Mouse (Mus musculus) hindbrain, embryonic 16.5 days (tissue): ENCODE data around the gene Tnf. TPM values are rescaled to one million over a fixed set of nuclear protein-coding genes. Genes with fewer than 3 reads are reported as not detected.
A peak's percentile ranks its signal among the peaks of the same experiment; 100 is the strongest.
"Not testable (repeated sequence)": the region's sequence is repeated elsewhere in the genome, so short reads cannot be mapped to it uniquely, and the experiment has no call there.

ENCODE experiments used
- ATAC-seq: fragments of 200-750 bp; cut with Nextera tagmentation; 2 replicates; pipeline ENCODE4 v1.8.0; 2017; ENCODE audit warnings: moderate TSS enrichment, moderate library complexity
- H3K27ac ChIP-seq: fragments of 300-500 bp; sonication (generic); 2 replicates; pipeline ENCODE4 v1.5.1; 2014; ENCODE audit warnings: low read depth, mild to moderate bottlenecking, control low read depth, low read length, moderate library complexity
- H3K27me3 ChIP-seq: fragments of 300-500 bp; sonication (generic); replicated peaks from 2 replicates; pipeline ENCODE4 v1.6.1; 2014; ENCODE audit warnings: low read length; ENCODE audit not compliant: control insufficient read depth, insufficient read depth
- H3K36me3 ChIP-seq: fragments of 300-500 bp; sonication (generic); 2 replicates; pipeline ENCODE4 v1.6.1; 2014; ENCODE audit warnings: mild to moderate bottlenecking, low read length, moderate library complexity, mixed read lengths; ENCODE audit not compliant: control insufficient read depth, insufficient read depth
- H3K4me1 ChIP-seq: fragments of 300-500 bp; sonication (generic); 2 replicates; pipeline ENCODE4 v1.6.1; 2014; ENCODE audit warnings: low read depth, low read length; ENCODE audit not compliant: control insufficient read depth, insufficient read depth
- H3K4me2 ChIP-seq: fragments of 300-500 bp; sonication (generic); 2 replicates; pipeline ENCODE4 v1.6.1; 2014; ENCODE audit warnings: mild to moderate bottlenecking, low read length, control low read depth, moderate library complexity
- H3K4me3 ChIP-seq: fragments of 300-500 bp; sonication (generic); 2 replicates; pipeline ENCODE4 v1.5.1; 2014; ENCODE audit warnings: mild to moderate bottlenecking, low read length, control low read depth, moderate library complexity
- H3K9ac ChIP-seq: fragments of 300-500 bp; sonication (generic); 2 replicates; pipeline ENCODE4 v1.6.1; 2014; ENCODE audit warnings: low read depth, mild to moderate bottlenecking, control low read depth, low read length, moderate library complexity
- H3K9me3 ChIP-seq: fragments of 300-500 bp; sonication (generic); 2 replicates; pipeline ENCODE4 v1.6.1; 2014; ENCODE audit warnings: mild to moderate bottlenecking, low read length, moderate library complexity; ENCODE audit not compliant: control insufficient read depth
- WGBS: fragments of 180-500 bp; shearing (Covaris S2); extraction: QIAGEN DNeasy Blood & Tissue Kit; methylation state at CpG from one replicate; pipeline ENCODE4 v1.1.7; 2014; 5-methylcytosine and 5-hydroxymethylcytosine counted together
- polyA plus RNA-seq: library from polyadenylated mRNA; unstranded; fragments of >200 nt; fragmentation: Nextera tagmentation; extraction: Ambion mirVana; gene quantifications from 2 replicates; pipeline ENCODE4 v1.2.1, GENCODE M21; 2015

Tnf gene
- polyA plus RNA-seq, 1 experiment from 2014 or later, result not detected

DNA sequence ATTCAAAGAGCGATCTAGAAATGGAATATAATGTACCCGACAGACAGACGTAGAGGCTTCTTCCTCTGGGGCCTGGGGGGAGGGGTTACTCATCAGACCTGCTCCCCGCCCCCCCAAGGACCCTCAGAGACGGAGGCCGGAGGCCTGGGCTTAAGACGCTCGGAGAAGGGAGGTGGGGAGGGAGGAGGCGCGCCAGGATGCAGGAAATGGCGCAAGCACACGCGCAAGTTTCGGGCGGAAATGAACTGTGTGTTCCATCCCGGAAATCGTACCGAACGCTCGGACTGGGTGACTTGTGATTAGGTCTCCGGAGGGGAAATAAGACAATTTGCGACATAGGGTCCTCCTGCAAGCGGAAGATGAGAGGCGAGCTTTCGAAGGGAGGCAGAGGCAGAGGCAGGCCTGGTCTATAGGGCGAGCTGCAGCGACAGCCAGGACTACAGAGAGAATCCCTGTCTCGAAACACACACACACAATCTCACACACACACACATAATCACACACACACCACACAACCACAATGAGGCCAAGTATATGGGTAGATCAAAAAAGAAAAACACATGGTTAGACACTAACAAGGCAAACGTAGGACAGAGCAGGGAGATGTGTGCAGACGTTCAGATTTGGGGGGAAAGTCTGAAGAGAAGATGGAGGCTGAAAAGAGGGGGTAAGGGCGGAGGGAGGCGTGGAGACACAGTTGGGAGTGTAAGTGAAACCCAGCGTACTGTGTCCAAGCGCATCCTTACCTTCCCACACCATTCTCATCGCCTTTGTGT lies 34.0 kb upstream of the Tnf start, which contains the start of gene Nfkbil1:
Gene Nfkbil1, minus strand, starts transcription at position 179 of the 776 bp plus-strand sequence.
- peak within 1 kb of the TSS; percentile 95 for H3K27ac ChIP-seq
- ATAC-seq, result peak; percentile 84
- WGBS, result 0% methylated on average over 35 of the region's 35 CpGs
- peaks cover 6% of the 10 kb centered on the region; the same call in 1 of the 2 replicates for H3K36me3 ChIP-seq
- peak within 1 kb of the TSS; percentile 75 for H3K9ac ChIP-seq
- peak within 1 kb of the TSS; percentile 54 for H3K4me3 ChIP-seq
- H3K9me3 ChIP-seq, result no peaks in the 10 kb centered on the region
- H3K27me3 ChIP-seq, result no peaks in the 10 kb centered on the region
- peak within 1 kb of the TSS; percentile 89 for H3K4me2 ChIP-seq
- H3K4me1 ChIP-seq, result peaks cover 34% of the 10 kb centered on the region

DNA sequence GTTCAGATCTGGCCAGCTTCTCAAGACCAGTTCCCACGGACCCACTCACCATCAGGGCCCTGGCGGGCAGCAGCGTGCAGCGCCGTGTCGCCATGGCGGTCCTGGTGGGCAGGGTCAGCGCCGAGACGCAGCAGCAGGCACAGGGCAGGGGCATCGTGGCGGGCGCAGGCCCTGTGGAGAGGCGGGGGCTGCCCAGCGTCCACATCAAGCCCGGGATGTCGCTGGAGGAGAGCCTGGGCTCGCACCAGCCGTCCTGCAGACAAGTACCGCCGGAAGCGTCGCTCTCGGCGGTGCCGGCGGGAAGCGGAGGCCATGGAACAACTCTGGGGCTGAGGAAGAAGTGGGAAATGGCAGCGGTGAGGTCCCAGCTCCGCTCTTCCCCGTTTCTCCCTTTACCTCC lies 33.1 kb upstream of the Tnf start:
- Histone ChIP-seq H3K36me3 (peaks cover 6% of the 10 kb centered on the region; the same call in 1 of the 2 replicates), H3K4me3 (peak overlapping the region; percentile 54), H3K4me2 (peak overlapping the region; percentile 89), H3K4me1 (peaks cover 28% of the 10 kb centered on the region), H3K9ac (peak overlapping the region; percentile 75), H3K9me3 (no peaks in the 10 kb centered on the region), H3K27me3 (no peaks in the 10 kb centered on the region), H3K27ac (peak overlapping the region; percentile 95)
- WGBS, result 3% methylated on average over 31 of the region's 31 CpGs
- no peak for ATAC-seq

DNA sequence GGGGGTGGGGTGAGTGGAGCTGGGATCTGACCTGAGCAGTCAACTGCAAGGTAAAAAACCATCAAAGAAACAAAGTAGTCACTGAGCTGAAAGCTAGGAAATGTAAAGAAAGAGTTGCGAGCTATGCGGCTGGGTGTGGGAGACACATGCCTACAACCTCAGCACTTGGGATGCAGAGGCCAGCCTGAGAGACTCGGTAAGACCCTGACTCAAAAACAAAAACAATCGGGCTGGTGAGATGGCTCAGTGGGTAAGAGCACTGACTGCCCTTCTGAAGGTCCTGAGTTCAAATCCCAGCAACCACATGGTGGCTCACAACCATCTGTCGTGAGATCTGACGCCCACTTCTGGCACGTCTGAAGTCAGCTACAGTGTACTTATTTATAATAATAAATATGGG lies 32.3 kb upstream of the Tnf start:
- H3K9ac ChIP-seq, result not testable (repeated sequence)

DNA sequence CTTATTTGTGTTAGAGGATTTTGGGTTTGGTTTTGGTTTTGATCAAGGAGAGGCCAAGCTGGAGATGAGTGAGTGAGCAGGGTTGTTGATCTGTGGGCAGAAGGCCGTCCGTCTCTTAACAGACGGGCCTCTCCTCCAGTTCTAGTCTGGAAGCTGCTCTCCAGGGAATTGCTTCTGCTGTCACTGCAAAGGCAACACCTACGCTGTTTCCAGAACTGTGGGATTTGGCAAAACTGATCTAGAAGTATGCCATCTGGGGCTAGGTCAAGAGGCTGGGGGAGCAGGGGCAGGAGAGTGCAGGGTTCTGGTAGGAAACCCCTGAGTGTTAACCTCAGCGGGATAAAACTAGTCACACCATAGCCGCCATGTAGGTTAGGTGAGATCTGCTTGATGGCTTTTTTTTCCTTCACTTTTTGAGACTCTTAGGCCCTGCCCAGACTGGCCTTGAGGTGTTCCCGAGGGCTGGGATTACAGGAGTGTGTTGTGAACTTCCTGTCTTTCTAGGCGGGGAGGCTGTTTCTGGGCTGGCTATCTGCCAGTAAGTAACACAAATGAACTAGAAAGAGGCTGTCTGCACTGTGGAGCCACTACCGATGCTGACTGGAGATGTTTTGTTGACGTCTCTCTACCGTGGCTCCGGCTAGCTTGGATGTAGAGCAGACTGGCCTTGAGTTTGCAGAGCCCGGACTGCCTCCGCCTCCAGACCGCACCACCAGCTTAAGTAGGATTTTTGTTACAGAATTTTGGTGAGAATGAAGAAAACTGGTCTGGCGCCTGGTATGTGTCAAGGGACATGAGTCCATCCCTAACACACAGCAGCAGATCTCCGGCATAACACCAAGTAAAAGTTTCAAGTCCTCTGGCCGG lies 31.5 kb upstream of the Tnf start, which contains the start of gene Atp6v1g2:
Gene Atp6v1g2, plus strand, starts transcription at position 547 of the 867 bp plus-strand sequence.
- H3K4me3 ChIP-seq, result peak within 1 kb of the TSS; percentile 54
- no peak within 1 kb of the TSS for H3K27ac ChIP-seq

More for the DNA sequence above, 32.3 kb upstream of the Tnf start:
- not testable (repeated sequence) for H3K36me3 ChIP-seq, H3K4me2 ChIP-seq, H3K9me3 ChIP-seq, ATAC-seq, H3K27me3 ChIP-seq, H3K4me3 ChIP-seq, H3K27ac ChIP-seq
- WGBS, result 81% methylated on average over 7 of the region's 7 CpGs
- peaks cover 28% of the 10 kb centered on the region for H3K4me1 ChIP-seq

DNA sequence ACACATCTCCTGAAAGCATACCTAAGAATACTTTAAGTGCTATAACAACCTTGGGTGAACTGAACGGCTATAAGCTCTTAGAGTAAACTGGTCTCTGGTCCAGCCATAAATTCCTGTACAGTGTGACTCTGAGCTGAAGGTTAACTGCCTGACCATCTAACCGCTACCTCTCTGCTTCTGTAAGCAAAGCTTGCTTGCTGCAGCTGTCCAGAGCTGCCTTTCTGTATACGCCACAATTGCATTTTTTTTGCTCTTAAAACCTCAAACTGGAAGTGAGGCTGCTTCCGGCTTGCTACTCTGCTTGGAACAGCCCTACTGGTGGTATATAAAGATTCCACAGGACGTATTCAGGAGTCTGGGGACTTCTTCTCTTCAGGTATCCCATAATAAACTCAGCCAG lies 30.9 kb upstream of the Tnf start:
- Histone ChIP-seq H3K4me3 (no peak overlapping the region), H3K36me3 (peaks cover 14% of the 10 kb centered on the region), H3K9me3 (no peaks in the 10 kb centered on the region), H3K27me3 (no peaks in the 10 kb centered on the region), H3K9ac (no peak overlapping the region), H3K4me1 (peaks cover 27% of the 10 kb centered on the region), H3K4me2 (no peak overlapping the region), H3K27ac (no peak overlapping the region)
- WGBS, result 84% methylated on average over 5 of the region's 5 CpGs
- no peak for ATAC-seq

More for the DNA sequence above, 31.5 kb upstream of the Tnf start, which contains the start of gene Atp6v1g2:
- peak within 1 kb of the TSS; percentile 75; the same call in 1 of the 2 replicates for H3K9ac ChIP-seq
- H3K27me3 ChIP-seq, result no peaks in the 10 kb centered on the region
- H3K4me2 ChIP-seq, result peak within 1 kb of the TSS; percentile 89
- H3K9me3 ChIP-seq, result no peaks in the 10 kb centered on the region
- WGBS, result 74% methylated on average over 18 of the region's 18 CpGs
- peaks cover 28% of the 10 kb centered on the region for H3K4me1 ChIP-seq
- peaks cover 13% of the 10 kb centered on the region; the same call in 1 of the 2 replicates for H3K36me3 ChIP-seq
- ATAC-seq, result no peak

DNA sequence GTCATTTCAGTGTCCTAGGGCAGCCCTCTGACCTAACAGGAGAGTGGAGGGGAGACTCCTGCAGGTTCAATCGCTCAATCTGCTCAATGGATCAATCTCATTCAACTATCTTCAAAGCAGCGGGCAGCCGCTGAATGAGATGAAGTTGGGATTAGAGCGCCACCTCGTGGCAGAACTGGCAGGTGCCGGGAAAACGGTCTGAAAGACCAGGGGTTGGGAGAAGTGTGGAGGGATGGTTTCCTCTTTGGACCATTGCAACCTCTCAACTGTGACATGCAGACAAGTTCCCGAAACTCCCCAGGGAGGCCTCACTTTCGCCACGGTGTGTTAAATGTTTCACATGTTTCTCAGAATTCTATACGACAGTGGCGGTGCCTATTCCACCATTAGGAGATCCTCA lies 30.2 kb upstream of the Tnf start:
- no peak overlapping the region for H3K27ac ChIP-seq
- H3K4me1 ChIP-seq, result peaks cover 22% of the 10 kb centered on the region
- no peaks in the 10 kb centered on the region for H3K9me3 ChIP-seq
- no peak overlapping the region for H3K4me3 ChIP-seq
- 11% methylated on average over 12 of the region's 12 CpGs for WGBS
- no peaks in the 10 kb centered on the region for H3K27me3 ChIP-seq
- peaks cover 16% of the 10 kb centered on the region for H3K36me3 ChIP-seq
- peak overlapping the region; percentile 11; the same call in 1 of the 2 replicates for H3K9ac ChIP-seq
- no peak for ATAC-seq
- peak overlapping the region; percentile 39 for H3K4me2 ChIP-seq

DNA sequence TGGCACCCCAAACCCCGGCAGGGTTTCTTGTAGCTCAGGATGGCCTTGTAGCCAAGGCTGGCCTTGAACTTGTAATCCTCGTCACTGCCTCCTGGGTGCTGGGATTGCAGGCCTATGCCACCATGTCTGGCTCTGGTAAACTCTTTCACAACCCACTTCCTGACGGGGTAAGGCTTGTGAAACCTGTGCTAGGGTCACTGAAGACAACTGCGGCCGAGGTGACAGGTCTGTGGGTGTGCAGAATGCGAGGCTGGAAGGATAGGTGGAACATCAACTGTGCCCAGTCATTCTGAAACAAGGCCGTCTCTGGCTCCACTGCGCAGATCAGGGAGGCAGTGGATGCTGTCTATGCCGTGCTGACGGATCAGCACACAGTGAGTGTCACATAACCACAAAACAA lies 29.2 kb upstream of the Tnf start:
- H3K27ac ChIP-seq, result no peak overlapping the region
- H3K27me3 ChIP-seq, result no peaks in the 10 kb centered on the region
- H3K9me3 ChIP-seq, result no peaks in the 10 kb centered on the region
- no peak overlapping the region for H3K4me2 ChIP-seq
- peaks cover 16% of the 10 kb centered on the region for H3K36me3 ChIP-seq
- 92% methylated on average over 10 of the region's 10 CpGs for WGBS
- ATAC-seq, result no peak
- no peak overlapping the region for H3K4me3 ChIP-seq
- H3K9ac ChIP-seq, result no peak overlapping the region
- peaks cover 16% of the 10 kb centered on the region for H3K4me1 ChIP-seq

DNA sequence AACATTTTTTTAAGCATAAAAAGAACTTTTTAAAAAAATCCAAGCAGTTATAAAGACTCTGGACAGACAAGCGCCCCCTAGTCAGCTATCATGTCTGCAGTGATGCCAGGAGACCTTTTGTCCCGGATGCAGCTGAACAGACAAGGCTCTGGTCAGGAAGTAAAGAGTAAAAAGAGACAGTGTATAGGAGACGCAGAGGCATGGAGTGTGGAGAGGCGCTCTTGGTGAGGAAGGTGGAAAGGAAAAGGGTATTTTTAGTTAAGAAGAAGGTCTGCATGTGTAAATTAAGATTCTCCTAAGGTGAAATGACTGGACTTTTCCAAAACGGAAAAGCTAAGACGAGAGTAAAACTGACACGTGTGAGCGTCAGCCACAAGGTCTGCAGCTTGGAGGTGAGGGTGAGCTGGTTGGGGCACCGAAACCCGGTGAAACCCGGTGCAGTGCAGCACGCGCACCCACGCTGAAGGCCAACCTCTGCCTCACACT lies 24.8 kb upstream of the Tnf start:
- H3K4me1 ChIP-seq, result no peaks in the 10 kb centered on the region; the same call in none of the 2 replicates
- H3K27me3 ChIP-seq, result no peaks in the 10 kb centered on the region
- H3K36me3 ChIP-seq, result peaks cover 16% of the 10 kb centered on the region
- 89% methylated on average over 14 of the region's 14 CpGs for WGBS
- H3K9me3 ChIP-seq, result no peaks in the 10 kb centered on the region
- H3K4me2 ChIP-seq, result no peak overlapping the region
- H3K9ac ChIP-seq, result no peak overlapping the region
- no peak for ATAC-seq
- no peak overlapping the region for H3K27ac ChIP-seq
- H3K4me3 ChIP-seq, result no peak overlapping the region

DNA sequence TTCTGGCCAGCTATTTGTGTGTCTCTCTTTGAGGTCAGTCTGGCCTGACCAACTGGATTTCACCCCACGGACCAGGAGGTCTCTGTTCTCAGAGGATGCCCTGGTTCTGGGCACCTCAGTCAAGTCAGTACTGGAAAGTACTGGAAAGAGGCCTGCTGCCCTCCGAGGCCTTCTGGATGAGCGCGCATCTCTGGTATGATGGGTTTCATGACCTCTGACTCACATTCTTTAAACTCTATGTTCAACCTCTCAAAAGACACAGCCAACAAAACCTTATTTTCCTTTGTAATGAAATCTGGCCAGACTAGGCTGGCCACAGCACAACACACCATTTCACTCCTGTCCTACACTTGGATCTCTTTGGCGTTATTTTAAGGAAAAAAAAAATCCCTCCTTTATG lies 23.6 kb upstream of the Tnf start:
- no peaks in the 10 kb centered on the region for H3K27me3 ChIP-seq
- H3K27ac ChIP-seq, result no peak overlapping the region
- H3K4me3 ChIP-seq, result no peak overlapping the region
- H3K36me3 ChIP-seq, result peaks cover 12% of the 10 kb centered on the region
- no peak overlapping the region for H3K4me2 ChIP-seq
- no peaks in the 10 kb centered on the region for H3K4me1 ChIP-seq
- H3K9ac ChIP-seq, result no peak overlapping the region
- H3K9me3 ChIP-seq, result no peaks in the 10 kb centered on the region
- 97% methylated on average over 5 of the region's 5 CpGs for WGBS
- no peak for ATAC-seq
